Mouse (Mus musculus) spleen, adult 12 weeks (tissue): ENCODE measurements at regions not wholly inside any gene's neighbourhood (a gene's known extent, or its start where the extent isn't known, plus 50 kb on each side); places are given as distances from the start of the nearest gene placed in this dataset.

Source experiments
- DNase-seq: peaks from one replicate; pipeline ENCODE4 v3.0.0; 2022; ENCODE audit warnings: low spot score

DNA sequence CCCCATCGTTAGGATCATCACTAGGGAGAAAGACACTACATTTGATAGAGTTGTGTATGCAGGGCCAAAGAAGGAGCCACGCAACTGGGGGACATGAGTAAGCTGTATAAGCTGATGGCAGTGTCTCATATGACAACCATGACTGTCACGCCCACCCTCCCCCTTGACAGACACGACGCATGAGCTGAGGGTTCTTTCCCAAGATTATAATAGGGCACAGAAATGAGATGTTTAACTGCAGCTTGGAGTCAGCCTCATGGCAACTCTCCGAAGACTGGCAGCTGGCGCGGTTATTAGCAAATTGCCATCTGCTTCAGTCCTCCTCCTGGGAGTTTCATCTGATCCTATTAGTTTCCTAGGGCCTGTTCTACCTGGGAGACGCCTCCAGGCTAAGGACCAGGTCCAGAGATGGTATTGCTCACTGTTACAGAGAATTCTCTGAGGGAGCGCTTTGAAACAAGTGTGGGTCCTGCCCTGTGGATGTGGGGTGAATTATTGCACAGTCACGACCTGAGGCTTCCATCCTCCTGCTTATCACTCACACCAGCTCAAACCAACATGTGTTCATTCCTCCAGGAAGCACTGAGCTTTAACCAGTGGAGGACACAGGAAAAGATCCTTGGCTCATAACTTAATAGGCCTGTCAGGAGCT lies 235.6 kb upstream of the Id2 start:
- no peak for DNase-seq

GRCm38 (mm10) chr12:25330004-25330708 lies 233.2 kb upstream of the Id2 start:
- no peak for DNase-seq

DNA sequence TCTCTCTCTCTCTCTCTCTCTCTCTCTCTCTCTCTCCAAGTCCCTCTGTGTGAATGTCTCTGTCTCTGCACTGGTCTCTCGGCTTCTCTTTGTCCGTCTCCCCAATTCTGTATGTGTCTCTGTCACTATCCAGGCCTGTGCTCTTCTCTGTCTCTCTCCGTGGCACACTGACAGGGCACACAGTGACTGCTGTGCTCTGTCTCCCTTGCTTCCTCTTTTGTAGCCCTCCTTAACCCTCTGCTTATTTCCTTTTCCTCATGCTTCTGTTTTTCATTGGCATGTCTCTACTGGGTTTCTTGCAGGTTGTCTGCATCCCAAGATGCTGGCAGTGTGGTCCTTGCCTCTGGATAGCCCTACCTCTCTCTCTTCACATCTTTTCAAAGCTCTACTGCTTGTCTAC lies 229.0 kb upstream of the Id2 start:
- DNase-seq, result no peak

DNA sequence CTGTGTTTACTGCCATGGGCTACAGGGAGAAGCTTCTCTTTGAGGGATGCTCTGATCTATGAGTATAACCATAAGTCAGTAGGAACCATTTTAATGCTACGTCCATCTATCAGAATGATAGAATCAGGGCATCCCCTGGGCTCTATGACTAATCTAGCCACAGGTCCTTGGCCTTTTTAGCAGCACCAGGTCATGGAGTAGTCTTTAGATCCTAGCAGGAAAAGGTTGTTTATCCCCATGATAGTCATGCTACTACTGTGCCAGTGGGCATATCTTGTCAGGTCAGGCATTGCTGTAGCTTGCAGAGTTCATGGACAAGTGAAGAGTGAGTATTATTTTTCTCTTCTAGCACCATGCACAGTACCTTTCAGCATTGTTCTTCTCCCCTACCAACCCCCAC lies 226.2 kb upstream of the Id2 start:
- no peak for DNase-seq

DNA sequence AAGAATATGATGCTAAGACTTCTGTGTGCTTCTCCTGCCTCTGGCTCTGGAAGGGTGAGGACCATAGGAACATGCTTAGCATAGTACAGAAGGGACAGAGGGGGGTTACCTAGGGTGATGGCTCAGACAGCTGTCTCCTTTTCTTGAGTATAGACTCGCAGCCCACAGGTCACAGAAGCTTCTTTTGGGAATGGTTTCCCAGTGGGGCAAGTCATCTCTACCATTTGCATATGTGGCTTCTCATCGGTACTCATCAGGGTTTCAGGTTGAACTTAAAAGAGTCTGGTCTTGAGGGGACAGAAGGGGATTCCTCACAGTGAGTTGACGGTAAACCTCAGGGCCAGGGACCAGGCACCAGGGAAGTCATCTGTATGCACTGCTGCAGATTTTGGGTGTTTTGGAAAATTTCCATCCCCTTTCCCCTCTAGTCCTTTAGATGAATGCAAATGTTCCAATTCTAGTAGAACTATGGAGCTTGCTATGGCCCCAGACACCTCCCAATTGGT lies 223.4 kb upstream of the Id2 start:
- DNase-seq, result no peak

- no peak for DNase-seq
Measured at GRCm38 (mm10) chr12:25319846-25320245, 222.9 kb upstream of the Id2 start.

DNA sequence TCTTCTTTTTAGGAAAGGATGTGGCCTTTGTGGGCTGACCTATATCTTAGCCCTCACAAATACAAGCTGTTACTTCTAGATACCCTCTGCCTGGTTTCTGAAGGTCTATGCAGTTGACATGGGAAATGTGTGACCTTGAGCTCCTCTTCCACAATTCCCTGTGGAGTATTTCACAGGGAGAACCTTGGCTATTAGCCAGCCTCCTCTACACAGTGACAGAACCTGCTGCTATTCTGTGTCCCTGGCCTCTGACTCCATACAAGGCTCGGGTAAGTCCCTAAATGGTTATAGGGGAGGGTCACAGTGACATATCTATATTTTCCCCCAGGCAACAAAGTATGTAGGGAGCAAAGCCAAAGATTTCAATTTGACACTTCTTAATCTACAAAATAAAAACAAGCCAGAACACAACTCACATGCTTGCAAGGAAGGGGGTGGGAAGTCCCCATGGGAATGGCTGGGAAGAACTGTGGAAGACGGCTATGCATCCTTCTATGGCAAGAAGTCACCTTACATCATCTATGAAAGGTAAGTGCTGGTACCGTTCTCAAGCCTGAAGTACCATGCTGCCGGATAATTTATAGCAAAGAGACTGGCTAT lies 221.2 kb upstream of the Id2 start:
- DNase-seq, result no peak

- DNase-seq, result no peak
Measured at GRCm38 (mm10) chr12:25315969-25316368, 219.0 kb upstream of the Id2 start.

DNA sequence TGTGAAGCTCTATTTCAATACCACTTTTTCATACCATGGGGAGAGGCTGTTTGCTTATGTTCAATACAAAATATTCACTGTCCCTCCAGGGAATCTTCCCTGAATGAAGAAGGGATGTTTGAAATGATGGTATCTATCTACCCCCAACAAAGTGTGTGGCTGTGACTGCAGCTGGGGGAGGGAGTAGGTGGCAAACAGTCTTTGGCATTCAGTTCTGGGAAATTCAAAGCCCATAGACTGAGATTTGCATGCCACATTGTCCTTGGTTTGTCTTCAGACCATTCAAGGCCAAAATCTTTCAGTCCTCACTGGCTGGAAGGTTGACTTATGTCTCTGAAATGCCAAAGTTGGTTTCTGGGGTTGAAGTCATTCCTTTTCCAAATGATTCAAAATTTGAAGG lies 216.3 kb upstream of the Id2 start:
- DNase-seq, result no peak

- DNase-seq, result no peak
Measured at GRCm38 (mm10) chr12:25312390-25312789, 215.4 kb upstream of the Id2 start.

DNA sequence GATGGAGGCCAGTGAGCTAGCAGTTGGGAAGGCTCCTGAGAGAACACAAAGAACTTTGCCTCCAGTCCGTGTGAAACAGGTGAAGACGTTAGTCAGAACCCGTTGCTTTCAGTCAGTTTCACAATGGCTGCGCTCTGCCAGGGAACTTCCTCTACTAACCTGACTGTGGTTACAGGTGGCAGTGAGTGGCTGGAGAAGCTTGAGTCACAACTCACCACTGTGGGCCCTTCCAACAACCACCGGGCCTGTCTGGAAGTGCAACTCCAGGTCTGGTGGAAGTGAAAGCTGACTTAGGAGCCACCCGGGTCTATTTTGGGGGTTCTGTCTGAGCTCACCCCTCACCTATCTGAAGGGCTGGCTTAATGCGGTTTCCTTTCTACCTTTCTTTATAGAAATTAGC lies 214.8 kb upstream of the Id2 start:
- DNase-seq, result peak; percentile 21

DNA sequence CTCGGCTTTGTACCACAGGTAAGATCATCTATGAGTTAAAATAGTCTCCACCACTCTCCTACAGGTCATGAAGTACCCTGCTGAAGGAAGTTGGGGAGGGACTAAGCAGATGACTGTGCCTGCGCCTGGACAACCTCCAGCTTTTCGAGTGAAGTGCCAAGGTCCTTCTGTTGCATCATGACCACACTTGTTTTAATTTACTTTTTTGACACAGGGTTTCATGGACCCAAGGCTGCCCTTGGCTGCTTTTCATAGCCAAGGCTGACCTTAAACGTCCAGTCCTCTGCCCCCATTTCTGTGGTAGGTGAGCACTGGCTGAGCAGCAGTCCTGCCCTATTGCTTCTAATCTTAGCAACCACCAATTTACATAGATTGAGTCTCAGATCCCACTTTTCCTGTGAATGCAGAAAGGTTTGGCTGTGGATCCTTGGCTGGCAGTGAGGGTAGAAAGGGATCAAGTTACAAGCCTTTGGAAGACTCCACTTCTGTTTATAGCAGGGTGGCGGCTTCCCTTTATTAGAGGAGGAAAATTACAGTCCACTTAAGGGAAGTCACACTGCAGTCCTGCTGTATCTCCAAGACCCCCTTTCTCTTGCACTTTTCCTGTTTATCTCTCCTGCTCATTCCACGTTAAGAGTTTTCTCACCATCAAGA lies 213.5 kb upstream of the Id2 start:
- DNase-seq, result no peak

GRCm38 (mm10) chr12:25309234-25309633 lies 212.3 kb upstream of the Id2 start:
- no peak for DNase-seq

DNA sequence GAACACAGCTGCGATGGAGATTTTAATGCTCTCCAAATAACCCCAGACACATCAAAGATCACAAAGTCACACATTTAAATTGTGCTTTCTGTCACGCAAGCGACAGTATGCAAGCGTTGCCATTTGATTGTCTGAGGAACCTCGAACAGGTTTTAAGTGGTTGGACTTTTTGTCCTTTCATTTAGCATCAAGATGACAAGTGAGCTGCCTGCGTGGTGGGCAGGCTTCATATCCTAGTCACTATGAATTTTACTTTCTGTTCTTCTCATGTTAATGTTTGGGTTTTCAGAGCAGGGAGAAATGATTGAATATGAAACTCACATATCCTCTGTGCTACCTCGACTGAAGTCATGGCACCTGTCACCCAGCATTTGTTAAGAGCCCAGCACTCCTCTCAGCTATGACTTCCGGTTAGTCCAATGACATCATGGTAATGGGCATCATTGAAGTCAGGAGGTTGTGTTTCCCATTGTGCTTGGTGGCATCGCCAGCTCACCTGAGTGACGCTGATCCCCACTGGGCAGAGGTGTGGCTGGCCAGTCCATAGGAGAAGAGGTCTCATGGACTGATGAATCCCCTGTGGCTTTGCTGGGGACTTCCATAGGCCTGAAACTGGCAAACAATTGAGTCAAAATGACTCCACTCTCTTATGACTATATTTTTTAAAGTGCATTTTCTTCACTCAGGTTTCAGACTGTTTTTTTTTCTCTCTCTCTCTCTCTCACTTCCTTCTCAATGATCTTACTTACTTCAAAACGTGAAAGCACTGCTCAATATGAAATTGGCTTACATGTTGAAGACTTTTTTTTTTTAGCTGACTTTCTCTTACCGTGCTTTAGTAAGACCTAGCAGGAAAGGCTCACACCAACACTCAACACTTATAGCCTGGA lies 209.1 kb upstream of the Id2 start:
- no peak for DNase-seq

DNA sequence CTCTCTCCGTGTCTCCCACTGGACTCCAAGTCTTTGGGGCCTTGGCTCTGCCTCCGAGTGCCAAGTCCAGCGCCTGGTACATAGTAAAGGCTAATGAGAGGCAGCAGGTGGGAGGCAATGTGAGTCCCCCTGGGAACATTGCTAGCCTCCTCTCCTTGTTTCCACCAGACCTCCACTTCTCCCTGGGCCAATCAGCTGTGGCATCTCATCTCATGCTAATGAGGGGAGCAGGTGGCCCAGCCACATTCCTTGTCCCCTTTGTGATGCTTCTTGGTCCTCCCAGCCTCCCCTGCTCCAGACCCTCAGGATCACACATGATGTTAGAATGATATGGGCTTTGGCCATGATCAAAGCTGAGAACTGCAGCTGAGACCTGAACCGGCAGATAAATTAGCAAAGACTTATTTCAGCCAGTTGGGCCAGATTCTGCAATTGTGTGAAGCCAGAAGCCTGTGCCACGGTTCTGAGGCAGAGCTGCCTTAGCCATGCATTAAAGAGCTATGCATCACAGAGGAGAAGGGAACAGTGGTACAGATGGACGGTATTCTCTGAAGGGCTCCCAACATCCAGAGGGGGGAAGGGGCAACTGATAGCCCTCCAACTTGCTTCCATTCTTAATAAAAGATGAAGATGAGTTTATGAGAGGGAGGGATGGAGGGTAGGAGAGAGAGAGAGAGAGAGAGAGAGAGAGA lies 208.0 kb upstream of the Id2 start:
- DNase-seq, result no peak

GRCm38 (mm10) chr12:25303500-25304050 lies 206.6 kb upstream of the Id2 start:
- no peak for DNase-seq

DNA sequence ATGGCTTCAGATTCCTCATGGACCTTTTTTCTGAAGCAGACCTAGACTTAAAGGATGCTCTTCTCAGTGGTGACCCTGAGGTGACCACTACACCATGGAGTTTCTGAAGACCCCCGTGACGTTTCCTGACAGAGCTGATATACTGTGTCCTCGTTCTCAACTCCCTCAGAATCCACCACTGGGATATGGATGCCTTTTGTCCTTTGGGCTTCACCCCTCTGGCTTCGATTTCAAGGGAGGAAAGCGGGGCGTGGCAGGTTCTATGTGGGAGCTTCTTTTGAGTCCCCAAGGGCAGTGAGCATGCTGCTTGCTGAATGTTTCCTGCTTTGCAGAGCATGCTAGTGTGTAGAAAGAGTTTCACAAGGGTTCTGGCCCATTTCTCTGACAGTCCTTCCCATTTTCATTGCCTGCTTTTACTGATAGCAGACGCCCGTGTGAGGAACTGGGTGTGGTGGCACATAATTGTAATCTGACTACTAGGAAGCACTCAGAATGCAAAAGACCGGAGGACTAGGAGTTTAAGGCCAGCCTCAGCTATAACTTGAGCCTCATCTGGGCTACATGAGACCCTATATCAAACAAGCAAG lies 204.0 kb upstream of the Id2 start:
- DNase-seq, result no peak

- no peak for DNase-seq
Measured at GRCm38 (mm10) chr12:25299603-25300471, 202.9 kb upstream of the Id2 start.

- no peak for DNase-seq
Measured at GRCm38 (mm10) chr12:25298766-25299165, 201.8 kb upstream of the Id2 start.

GRCm38 (mm10) chr12:25297960-25298359 lies 201.0 kb upstream of the Id2 start:
- DNase-seq, result no peak
